15 mouse cellular contexts compared by ENCODE assay signal in the genomic region with DNA sequence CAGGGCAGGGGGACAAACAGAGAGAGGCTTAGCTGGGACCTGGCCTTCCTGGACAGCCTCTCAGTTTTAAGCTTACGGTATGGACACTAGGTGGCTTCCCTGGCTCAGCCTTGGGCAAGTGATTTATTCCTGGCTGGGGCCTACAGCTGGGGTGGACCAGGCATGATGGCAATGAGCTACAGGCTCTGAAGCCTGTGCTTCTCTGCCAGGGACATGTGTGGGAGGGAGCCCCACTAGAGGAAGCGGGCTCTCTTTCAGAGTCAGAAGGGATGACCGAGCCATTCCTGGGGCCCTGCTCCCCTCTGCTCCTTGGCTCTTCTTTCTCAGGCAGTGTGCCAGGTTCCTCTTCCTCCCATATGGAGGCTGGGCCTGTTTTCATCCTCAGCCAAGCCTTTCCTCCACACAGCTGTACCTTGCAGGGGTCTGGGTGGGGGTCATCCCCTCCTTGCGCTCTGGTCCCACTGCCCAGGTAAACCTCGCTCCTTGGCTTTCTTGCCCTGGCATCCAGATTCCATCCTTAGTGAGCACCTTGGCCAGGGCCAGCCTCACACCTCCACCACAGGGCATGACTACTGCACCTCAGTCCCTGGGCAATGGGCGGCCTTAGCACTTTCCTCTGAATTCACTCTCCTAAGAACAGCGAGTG. TPM values are rescaled to one million over a fixed set of nuclear protein-coding genes. Genes with fewer than 3 reads are reported as not detected.
DNase-seq lines count a peak whose midpoint lies in the region; ATAC-seq and TF ChIP-seq lines count a peak whose summit lies in the region.
"Had no signal": no experiment of that assay in that cellular context is flagged by ENCODE, and none has a peak within 500 bp of the region (broad histone marks: within the 10 kb centered on the region; RNA-seq: fewer than 3 reads in every experiment).

No protein-coding gene starts in this region.

- peak; percentile 39 for TF ChIP-seq CTCF in left cerebral cortex, adult 2 months (IDR thresholded peaks at IDR 0.05)

- no peaks in the 10 kb centered on the region for H3K9me3 ChIP-seq in forebrain, embryonic 13.5 days (replicated peaks)
- H3K9me3 ChIP-seq in forebrain, embryonic 14.5 days (replicated peaks; ENCODE audit: control insufficient read depth, low read length): no peaks in the 10 kb centered on the region
- H3K9me3 ChIP-seq in stomach, embryonic 16.5 days (replicated peaks; ENCODE audit: control insufficient read depth, low read length): no peaks in the 10 kb centered on the region
- H3K9me3 ChIP-seq: forebrain, embryonic 10.5 days; heart, embryonic 15.5 days; liver, embryonic 15.5 days; midbrain, embryonic 10.5 days; neural tube, embryonic 13.5 days had no signal

- intact Hi-C loops in left cerebral cortex, adult 2 months (cut with DNase I): loop anchor here (1.0 kb wide), 1 partner anchor 71 kb away; a partner anchor contains a TSS
- intact Hi-C loops in left cerebral cortex, postnatal 10 days (cut with DNase I): no loop called here

- 0 out of 2 replicates have a peak overlapping the region, but pooled peaks have one; percentile 21 for H3K9ac ChIP-seq in forebrain, embryonic 13.5 days
- no peak overlapping the region for H3K9ac ChIP-seq in forebrain, embryonic 14.5 days (ENCODE audit: low read length)
- H3K9ac ChIP-seq in stomach, embryonic 16.5 days (ENCODE audit: low read length): peak overlapping the region; percentile 31; the same call in 1 of the 2 replicates
- H3K9ac ChIP-seq: heart, embryonic 15.5 days; liver, embryonic 15.5 days; neural tube, embryonic 13.5 days had no signal

- H3K36me3 ChIP-seq in forebrain, embryonic 13.5 days (ENCODE audit: poor library complexity, severe bottlenecking): peaks cover 41% of the 10 kb centered on the region
- peaks cover 29% of the 10 kb centered on the region for H3K36me3 ChIP-seq in forebrain, embryonic 14.5 days (ENCODE audit: control insufficient read depth, insufficient read depth, low read length)
- no peaks in the 10 kb centered on the region for H3K36me3 ChIP-seq in stomach, embryonic 16.5 days (ENCODE audit: control insufficient read depth, insufficient read depth, low read length)
- H3K36me3 ChIP-seq: liver, embryonic 15.5 days had no signal

- no peak overlapping the region for H3K4me2 ChIP-seq in forebrain, embryonic 13.5 days
- no peak overlapping the region for H3K4me2 ChIP-seq in forebrain, embryonic 14.5 days (ENCODE audit: low read length)
- H3K4me2 ChIP-seq in stomach, embryonic 16.5 days (ENCODE audit: low read depth, low read length): no peak overlapping the region
- H3K4me2 ChIP-seq: heart, embryonic 15.5 days; liver, embryonic 15.5 days; neural tube, embryonic 13.5 days had no signal

- peaks cover 40% of the 10 kb centered on the region for H3K4me1 ChIP-seq in forebrain, embryonic 13.5 days
- peaks cover 11% of the 10 kb centered on the region; the same call in 1 of the 2 replicates for H3K4me1 ChIP-seq in forebrain, embryonic 14.5 days (ENCODE audit: control insufficient read depth, insufficient read depth, low read length)
- H3K4me1 ChIP-seq in stomach, embryonic 16.5 days (ENCODE audit: control insufficient read depth, insufficient read depth, low read length): peaks cover 26% of the 10 kb centered on the region
- H3K4me1 ChIP-seq: liver, embryonic 15.5 days had no signal

- no peak for ATAC-seq in forebrain, embryonic 13.5 days
- no peak for ATAC-seq in forebrain, embryonic 14.5 days
- ATAC-seq in stomach, embryonic 16.5 days (ENCODE audit: insufficient read depth, low FRiP score): peak; percentile 22; the same call in 1 of the 2 replicates

- WGBS in forebrain, embryonic 13.5 days: 87% methylated on average over 7 of the region's 7 CpGs
- WGBS in forebrain, embryonic 14.5 days: 93% methylated on average over 7 of the region's 7 CpGs
- 72% methylated on average over 7 of the region's 7 CpGs for WGBS in stomach, embryonic 16.5 days

- H3K4me3 ChIP-seq in forebrain, embryonic 13.5 days: no peak overlapping the region
- no peak overlapping the region for H3K4me3 ChIP-seq in forebrain, embryonic 14.5 days (ENCODE audit: low read depth, low read length)
- H3K4me3 ChIP-seq in left cerebral cortex, adult 2 months: no peak overlapping the region
- H3K4me3 ChIP-seq in stomach, embryonic 16.5 days (replicated peaks; ENCODE audit: low read length): no peak overlapping the region
- H3K4me3 ChIP-seq: forebrain, embryonic 10.5 days; heart, embryonic 15.5 days; liver, embryonic 15.5 days; midbrain, embryonic 10.5 days; neural tube, embryonic 13.5 days had no signal

- no peak for DNase-seq in forebrain, embryonic 14.5 days (ENCODE audit: low spot score)
- no peak for DNase-seq in left cerebral cortex, adult 2 months (ENCODE audit: extremely low spot score in 1 of 2, low spot score in 2 of 2)
- DNase-seq in left cerebral cortex, postnatal 10 days (ENCODE audit: extremely low spot score in 1 of 2, low spot score in 2 of 2): no peak
- peak; percentile 30 for DNase-seq in urinary bladder, postnatal 14 days (ENCODE audit: low spot score)
- DNase-seq in urinary bladder, postnatal 36 days (ENCODE audit: low spot score in 2 of 2): no peak
- DNase-seq in kidney, adult 8-10 months: no peak
- DNase-seq: gastrocnemius, postnatal 10 days; kidney, adult 2 months had no signal

- no peaks in the 10 kb centered on the region for H3K27me3 ChIP-seq in forebrain, embryonic 13.5 days
- H3K27me3 ChIP-seq in forebrain, embryonic 14.5 days (replicated peaks; ENCODE audit: control insufficient read depth, insufficient read depth, low read length): no peaks in the 10 kb centered on the region
- H3K27me3 ChIP-seq in stomach, embryonic 16.5 days (ENCODE audit: control insufficient read depth, insufficient read depth, low read length): no peaks in the 10 kb centered on the region
- H3K27me3 ChIP-seq: heart, embryonic 15.5 days; liver, embryonic 15.5 days; neural tube, embryonic 13.5 days had no signal

- no peak overlapping the region; the same call in 1 of the 2 replicates for H3K27ac ChIP-seq in forebrain, embryonic 13.5 days
- H3K27ac ChIP-seq in forebrain, embryonic 14.5 days (ENCODE audit: low read depth, low read length): no peak overlapping the region
- H3K27ac ChIP-seq in left cerebral cortex, adult 2 months: peak overlapping the region; percentile 78
- H3K27ac ChIP-seq in stomach, embryonic 16.5 days (ENCODE audit: low read length): no peak overlapping the region
- H3K27ac ChIP-seq: forebrain, embryonic 10.5 days; heart, embryonic 15.5 days; liver, embryonic 15.5 days; midbrain, embryonic 10.5 days; neural tube, embryonic 13.5 days had no signal

RNA-seq across cellular contexts. Expression of a gene that starts 13.9 kb away (rescaled TPM):
- 90.6 and 94.0 TPM in 2 replicates for polyA plus RNA-seq in forebrain, embryonic 13.5 days (2015; fragmentation: Nextera tagmentation; extraction: Ambion mirVana)
- polyA plus RNA-seq in forebrain, embryonic 14.5 days (2014; fragmentation: Nextera tagmentation; extraction: Ambion mirVana): 96.1 and 101 TPM in 2 replicates
- 10 to 100 TPM; 53.2 to 54.1 TPM for total RNA-seq in left cerebral cortex, adult 2 months (2021)
- total RNA-seq in left cerebral cortex, postnatal 10 days (2021): 10 to 100 TPM; 28.6 to 31.0 TPM
- 48.4 and 51.2 TPM in 2 replicates for polyA plus RNA-seq in stomach, embryonic 16.5 days (2015; fragmentation: Nextera tagmentation; extraction: Ambion mirVana)

RNA-seq across cellular contexts. Expression of a gene that starts 21.4 kb away (rescaled TPM):
- polyA plus RNA-seq in forebrain, embryonic 13.5 days (2015; fragmentation: Nextera tagmentation; extraction: Ambion mirVana): 8.1 and 8.4 TPM in 2 replicates
- 4.8 and 7.6 TPM in 2 replicates for polyA plus RNA-seq in forebrain, embryonic 14.5 days (2014; fragmentation: Nextera tagmentation; extraction: Ambion mirVana)
- 10 to 100 TPM; 43.9 to 46.5 TPM for total RNA-seq in left cerebral cortex, adult 2 months (2021)
- 10 to 100 TPM; 14.9 to 20.2 TPM for total RNA-seq in left cerebral cortex, postnatal 10 days (2021)
- 4.1 and 4.4 TPM in 2 replicates for polyA plus RNA-seq in stomach, embryonic 16.5 days (2015; fragmentation: Nextera tagmentation; extraction: Ambion mirVana)

RNA-seq across cellular contexts. Expression of a gene that starts 40.8 kb away (rescaled TPM):
- 7.9 and 8.3 TPM in 2 replicates for polyA plus RNA-seq in forebrain, embryonic 13.5 days (2015; fragmentation: Nextera tagmentation; extraction: Ambion mirVana)
- 7.6 and 8.5 TPM in 2 replicates for polyA plus RNA-seq in forebrain, embryonic 14.5 days (2014; fragmentation: Nextera tagmentation; extraction: Ambion mirVana)
- 100 to 1,000 TPM; 800 to 813 TPM for total RNA-seq in left cerebral cortex, adult 2 months (2021)
- 100 to 1,000 TPM; 454 to 474 TPM for total RNA-seq in left cerebral cortex, postnatal 10 days (2021)
- polyA plus RNA-seq in stomach, embryonic 16.5 days (2015; fragmentation: Nextera tagmentation; extraction: Ambion mirVana): 2.5 and 2.8 TPM in 2 replicates
